Mouse (Mus musculus) heart, embryonic 11.5 days (tissue): ENCODE measurements at regions not wholly inside any gene's neighbourhood (a gene's known extent, or its start where the extent isn't known, plus 50 kb on each side); places are given as distances from the start of the nearest gene placed in this dataset.

Experiments
- ATAC-seq: fragments of 200-750 bp; cut with Nextera tagmentation; replicated peaks from 2 replicates; pipeline ENCODE4 v1.8.0; 2017; ENCODE audit warnings: moderate library complexity; ENCODE audit not compliant: insufficient number of reproducible peaks, low FRiP score, low TSS enrichment
- H3K27ac ChIP-seq: fragments of 300-500 bp; sonication (generic); 2 replicates; pipeline ENCODE4 v1.5.1; 2014; ENCODE audit warnings: mild to moderate bottlenecking, low read depth, low read length
- H3K27me3 ChIP-seq: fragments of 300-500 bp; sonication (generic); 2 replicates; pipeline ENCODE4 v1.6.1; 2014; ENCODE audit warnings: mild to moderate bottlenecking, low read length, mixed read lengths; ENCODE audit not compliant: control insufficient read depth, insufficient read depth
- H3K36me3 ChIP-seq: fragments of 300-500 bp; sonication (generic); 2 replicates; pipeline ENCODE4 v1.6.1; 2014; ENCODE audit warnings: mild to moderate bottlenecking, low read length, moderate library complexity, mixed read lengths; ENCODE audit not compliant: control insufficient read depth, insufficient read depth
- H3K4me1 ChIP-seq: fragments of 300-500 bp; sonication (generic); 2 replicates; pipeline ENCODE4 v1.6.1; 2014; ENCODE audit warnings: low read length; ENCODE audit not compliant: control insufficient read depth, insufficient read depth
- H3K4me2 ChIP-seq: fragments of 300-500 bp; sonication (generic); 2 replicates; pipeline ENCODE4 v1.6.1; 2014; ENCODE audit warnings: mild to moderate bottlenecking, moderate library complexity
- H3K4me3 ChIP-seq: fragments of 300-500 bp; sonication (generic); 2 replicates; pipeline ENCODE4 v1.5.1; 2014; ENCODE audit warnings: low read depth, low read length
- H3K9ac ChIP-seq: fragments of 300-500 bp; sonication (generic); 2 replicates; pipeline ENCODE4 v1.6.1; 2014; ENCODE audit warnings: mild to moderate bottlenecking, low read depth, low read length, moderate library complexity
- H3K9me3 ChIP-seq: fragments of 300-500 bp; sonication (generic); replicated peaks from 2 replicates; pipeline ENCODE4 v1.6.1; 2016; ENCODE audit warnings: low read length; ENCODE audit not compliant: control insufficient read depth
- WGBS: fragments of 180-500 bp; shearing (Covaris S2); extraction: QIAGEN DNeasy Blood & Tissue Kit; methylation state at CpG from one replicate; pipeline ENCODE4 v1.1.7; 2014; ENCODE audit not compliant: insufficient replicate concordance; 5-methylcytosine and 5-hydroxymethylcytosine counted together

GRCm38 (mm10) chr4:153298277-153298676, 184.3 kb downstream of the Ajap1 start:
- H3K4me1 ChIP-seq, result no peaks in the 10 kb centered on the region
- no peaks in the 10 kb centered on the region for H3K27me3 ChIP-seq
- no peak overlapping the region for H3K27ac ChIP-seq
- H3K9ac ChIP-seq, result no peak overlapping the region
- ATAC-seq, result no peak
- H3K36me3 ChIP-seq, result no peaks in the 10 kb centered on the region
- WGBS, result 78% methylated on average over 5 of the region's 5 CpGs
- no peaks in the 10 kb centered on the region for H3K9me3 ChIP-seq
- no peak overlapping the region for H3K4me3 ChIP-seq
- no peak overlapping the region for H3K4me2 ChIP-seq

GRCm38 (mm10) chr4:153294828-153295227, 187.8 kb downstream of the Ajap1 start:
- ATAC-seq, result no peak
- no peaks in the 10 kb centered on the region for H3K36me3 ChIP-seq
- no peaks in the 10 kb centered on the region for H3K9me3 ChIP-seq
- no peak overlapping the region for H3K27ac ChIP-seq
- WGBS, result 67% methylated on average over 6 of the region's 6 CpGs
- no peak overlapping the region for H3K9ac ChIP-seq
- no peak overlapping the region for H3K4me2 ChIP-seq
- no peaks in the 10 kb centered on the region for H3K4me1 ChIP-seq
- no peak overlapping the region for H3K4me3 ChIP-seq
- H3K27me3 ChIP-seq, result no peaks in the 10 kb centered on the region

- no peaks in the 10 kb centered on the region for H3K36me3 ChIP-seq
- ATAC-seq, result no peak
- WGBS, result 52% methylated on average over 3 of the region's 3 CpGs
- H3K9me3 ChIP-seq, result no peaks in the 10 kb centered on the region
- no peaks in the 10 kb centered on the region for H3K27me3 ChIP-seq
- no peak overlapping the region for H3K27ac ChIP-seq
- no peaks in the 10 kb centered on the region for H3K4me1 ChIP-seq
- H3K4me2 ChIP-seq, result no peak overlapping the region
- H3K9ac ChIP-seq, result no peak overlapping the region
- no peak overlapping the region for H3K4me3 ChIP-seq
Measured at GRCm38 (mm10) chr4:153293137-153293536, 189.5 kb downstream of the Ajap1 start.

- no peaks in the 10 kb centered on the region for H3K4me1 ChIP-seq
- peaks cover 4% of the 10 kb centered on the region for H3K9me3 ChIP-seq
- no peak for ATAC-seq
- no peak overlapping the region for H3K27ac ChIP-seq
- no peak overlapping the region for H3K9ac ChIP-seq
- no peaks in the 10 kb centered on the region for H3K36me3 ChIP-seq
- no peaks in the 10 kb centered on the region for H3K27me3 ChIP-seq
- no peak overlapping the region for H3K4me2 ChIP-seq
- no peak overlapping the region for H3K4me3 ChIP-seq
- WGBS, result 76% methylated on average over 8 of the region's 8 CpGs
Measured at GRCm38 (mm10) chr4:153288362-153288761, 194.2 kb downstream of the Ajap1 start.

- H3K9ac ChIP-seq, result no peak overlapping the region
- H3K36me3 ChIP-seq, result no peaks in the 10 kb centered on the region
- H3K27ac ChIP-seq, result no peak overlapping the region
- WGBS, result 81% methylated on average over 5 of the region's 5 CpGs
- peaks cover 4% of the 10 kb centered on the region for H3K9me3 ChIP-seq
- H3K4me2 ChIP-seq, result no peak overlapping the region
- no peak overlapping the region for H3K4me3 ChIP-seq
- no peaks in the 10 kb centered on the region for H3K27me3 ChIP-seq
- no peak for ATAC-seq
- no peaks in the 10 kb centered on the region for H3K4me1 ChIP-seq
Measured at GRCm38 (mm10) chr4:153284209-153284608, 198.4 kb downstream of the Ajap1 start.

GRCm38 (mm10) chr4:153276571-153276970, 206.0 kb downstream of the Ajap1 start:
- Histone ChIP-seq H3K9ac (no peak overlapping the region), H3K9me3 (no peaks in the 10 kb centered on the region), H3K27me3 (no peaks in the 10 kb centered on the region), H3K4me1 (no peaks in the 10 kb centered on the region), H3K4me2 (no peak overlapping the region), H3K4me3 (no peak overlapping the region), H3K36me3 (no peaks in the 10 kb centered on the region), H3K27ac (no peak overlapping the region)
- no peak for ATAC-seq
- WGBS, result 42% methylated on average over 5 of the region's 5 CpGs

- Histone ChIP-seq H3K4me2 (no peak overlapping the region), H3K27me3 (no peaks in the 10 kb centered on the region), H3K4me1 (no peaks in the 10 kb centered on the region), H3K36me3 (no peaks in the 10 kb centered on the region), H3K4me3 (no peak overlapping the region), H3K9me3 (no peaks in the 10 kb centered on the region), H3K27ac (no peak overlapping the region), H3K9ac (no peak overlapping the region)
- ATAC-seq, result no peak
- 77% methylated on average over 5 of the region's 5 CpGs for WGBS
Measured at GRCm38 (mm10) chr4:153271376-153271775, 211.2 kb downstream of the Ajap1 start.

GRCm38 (mm10) chr4:153263216-153263805, 219.3 kb downstream of the Ajap1 start:
- peaks cover 4% of the 10 kb centered on the region; the same call in 1 of the 2 replicates for H3K9me3 ChIP-seq
- no peak overlapping the region for H3K9ac ChIP-seq
- H3K4me2 ChIP-seq, result no peak overlapping the region
- ATAC-seq, result no peak
- WGBS, result 71% methylated on average over 15 of the region's 15 CpGs
- H3K4me3 ChIP-seq, result no peak overlapping the region
- H3K27me3 ChIP-seq, result no peaks in the 10 kb centered on the region
- H3K36me3 ChIP-seq, result no peaks in the 10 kb centered on the region
- H3K27ac ChIP-seq, result no peak overlapping the region
- no peaks in the 10 kb centered on the region for H3K4me1 ChIP-seq

GRCm38 (mm10) chr4:153260941-153261557, 221.6 kb downstream of the Ajap1 start:
- no peak for ATAC-seq
- H3K9ac ChIP-seq, result no peak overlapping the region
- 65% methylated on average over 14 of the region's 14 CpGs for WGBS
- H3K27me3 ChIP-seq, result no peaks in the 10 kb centered on the region
- H3K4me3 ChIP-seq, result no peak overlapping the region
- H3K27ac ChIP-seq, result no peak overlapping the region
- H3K4me1 ChIP-seq, result no peaks in the 10 kb centered on the region
- no peak overlapping the region for H3K4me2 ChIP-seq
- H3K36me3 ChIP-seq, result no peaks in the 10 kb centered on the region
- H3K9me3 ChIP-seq, result peaks cover 4% of the 10 kb centered on the region; the same call in 1 of the 2 replicates
